Mouse (Mus musculus) erythroblast, embryonic 14.5 days (primary cell): Measurements from ENCODE around the gene Gm2115.

ENCODE experiments used
- GATA1 ChIP-seq: IDR thresholded peaks from 2 replicates; pipeline ENCODE4 v1.6.1; 2012; ENCODE audit warnings: low read length, inconsistent platforms, mixed read lengths
- TAL1 ChIP-seq: IDR thresholded peaks from 3 replicates; pipeline ENCODE4 v1.6.1; 2012; ENCODE audit warnings: low read length, inconsistent platforms, mixed read lengths

DNA sequence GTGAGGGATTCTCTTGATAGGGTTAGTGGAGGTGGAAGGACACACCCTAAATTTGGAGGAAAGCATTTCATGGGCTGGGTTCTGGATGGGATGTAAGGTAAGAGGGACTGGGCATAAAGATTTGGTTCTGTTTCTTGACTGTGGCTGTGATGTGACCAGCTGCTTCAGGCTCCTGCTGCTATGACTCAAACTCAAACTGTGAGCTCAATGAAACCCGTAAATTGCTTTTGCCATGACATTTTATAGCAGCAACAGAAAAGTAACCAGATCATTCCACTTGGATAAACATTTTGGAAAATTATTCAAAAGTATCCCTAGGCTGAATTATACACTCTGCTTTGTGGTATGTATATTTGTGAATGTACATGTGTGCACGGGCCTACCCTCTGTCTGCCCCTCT, 61.9 kb downstream of the Gm2115 start:
- TF ChIP-seq GATA1 (no peak), TAL1 (no peak)
